Mouse (Mus musculus) small intestine, adult 2 months (tissue): Measurements from ENCODE around the gene Pck1.

Source experiments
- CTCF ChIP-seq: fragments of 200-500 bp; IDR thresholded peaks from 2 replicates; pipeline ENCODE4 v1.5.1; 2012; ENCODE audit warnings: low read depth, mild to moderate bottlenecking, control low read depth, inconsistent platforms, low read length, moderate library complexity, mixed read lengths; ENCODE audit not compliant: insufficient replicate concordance, insufficient read length; ENCODE audit errors: extremely low read depth
- POLR2A ChIP-seq: fragments of 200-500 bp; IDR thresholded peaks from 2 replicates; pipeline ENCODE4 v1.6.1; 2012; ENCODE audit warnings: low read depth, mild to moderate bottlenecking, control low read depth, inconsistent platforms, low read length, moderate library complexity

DNA sequence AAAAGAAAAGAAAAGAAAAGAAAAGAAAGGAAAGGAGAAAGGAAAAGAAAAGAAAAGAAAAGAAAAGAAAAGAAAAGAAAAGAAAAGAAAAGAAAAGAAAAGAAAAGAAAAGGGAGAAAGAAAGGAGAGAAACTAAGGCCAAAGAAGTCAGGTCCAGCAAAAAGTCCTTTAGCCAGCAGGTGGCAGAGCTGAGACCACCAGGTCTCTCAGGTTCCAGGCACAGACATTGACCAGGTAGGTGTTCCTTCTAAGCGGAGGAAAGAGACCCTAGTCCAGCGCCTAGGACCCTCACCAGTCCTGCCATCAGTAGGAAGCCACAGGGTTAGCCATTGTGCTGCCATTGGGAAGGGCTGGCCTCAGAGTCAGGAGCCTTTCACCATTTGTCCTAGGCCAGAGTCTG is 11.5 kb downstream of the Pck1 start:
- TF ChIP-seq CTCF (peak; percentile 62; the same call in 1 of the 2 replicates), POLR2A (no peak)
